Mouse (Mus musculus) gastrocnemius, adult 2 months (tissue): ENCODE results near the gene Spag6l. TPM values are rescaled to one million over a fixed set of nuclear protein-coding genes. Genes with fewer than 3 reads are reported as not detected.
A peak's percentile ranks its signal among the peaks of the same experiment; 100 is the strongest.
"Not testable (repeated sequence)": the region's sequence is repeated elsewhere in the genome, so short reads cannot be mapped to it uniquely, and the experiment has no call there.

Experiments used
- DNase-seq: peaks from one replicate; pipeline ENCODE4 v3.0.0; 2022
- H3K27ac ChIP-seq: fragments of 200-600 bp; 2 replicates; pipeline ENCODE4 v1.8.1; 2022; ENCODE audit warnings: mild to moderate bottlenecking
- H3K4me3 ChIP-seq: fragments of 200-600 bp; 2 replicates; pipeline ENCODE4 v1.8.1; 2022; ENCODE audit warnings: mild to moderate bottlenecking, moderate library complexity
- CTCF ChIP-seq: fragments of 200-600 bp; IDR thresholded peaks from 2 replicates; pipeline ENCODE4 v1.8.1; 2022; ENCODE audit warnings: antibody characterized with exemption, mild to moderate bottlenecking, moderate library complexity
- intact Hi-C: fragments of 180-260 bp; cut with DNase I; formaldehyde crosslinking; loops from one replicate; pipeline ENCODE4 v1.15.1; 2025
- long read RNA-seq, 2 experiments: library from polyadenylated mRNA; stranded (forward); transcript quantifications; one replicate each; pipeline ENCODE4 v2.0.0; 2021
- total RNA-seq, 2 experiments: library from RNA; stranded (reverse); gene quantifications; 2 replicates each; pipeline ENCODE4 v1.2.3; 2021

Spag6l gene
- not detected for total RNA-seq
- long read RNA-seq, experiment 1, result 0 reads
- long read RNA-seq, experiment 2, result 0 reads

- TF ChIP-seq CTCF, result no peak
- DNase-seq, result peak; percentile 24
- Histone ChIP-seq H3K27ac (no peak within 1 kb of the TSS), H3K4me3 (peak within 1 kb of the TSS; percentile 66)
- intact Hi-C loops, result no loop called here
Measured at GRCm38 (mm10) chr16:16828757-16829615, at the start of gene Spag6l. Spag6l (minus strand) TSS chr16:16829456.

GRCm38 (mm10) chr16:16879025-16879424 is 49.8 kb upstream of the Spag6l start:
- H3K27ac ChIP-seq, result no peak overlapping the region
- TF ChIP-seq CTCF, result no peak
- intact Hi-C loops, result no loop called here
- H3K4me3 ChIP-seq, result no peak overlapping the region
- DNase-seq, result no peak

GRCm38 (mm10) chr16:16870617-16871331 is 41.5 kb upstream of the Spag6l start, which contains the start of the genes Top3b and Vpreb1:
Top3b (plus strand) TSS chr16:16870736.
Vpreb1 (minus strand) TSS chr16:16870843.
- H3K4me3 ChIP-seq, result peak within 1 kb of the TSS; percentile 92
- DNase-seq, result peak; percentile 92
- intact Hi-C loops, result no loop called here
- TF ChIP-seq CTCF, result peak; percentile 37; the same call in 1 of the 2 replicates
- peak within 1 kb of the TSS; percentile 95 for H3K27ac ChIP-seq

- no peak for DNase-seq
- intact Hi-C loops, result no loop called here
- TF ChIP-seq CTCF, result no peak
Measured at GRCm38 (mm10) chr16:16870241-16870616, 41.0 kb upstream of the Spag6l start.

GRCm38 (mm10) chr16:16865696-16866561 is 36.7 kb upstream of the Spag6l start:
- intact Hi-C loops, result no loop called here
- no peak for DNase-seq
- no peak overlapping the region for H3K4me3 ChIP-seq
- TF ChIP-seq CTCF, result no peak
- peak overlapping the region; percentile 56 for H3K27ac ChIP-seq

More at GRCm38 (mm10) chr16:16870241-16870616, 41.0 kb upstream of the Spag6l start:
- peak overlapping the region; percentile 95 for H3K27ac ChIP-seq
- peak overlapping the region; percentile 92 for H3K4me3 ChIP-seq

- no peak for DNase-seq
- intact Hi-C loops, result no loop called here
- H3K4me3 ChIP-seq, result no peak overlapping the region
- no peak for TF ChIP-seq CTCF
- peak overlapping the region; percentile 12; the same call in 1 of the 2 replicates for H3K27ac ChIP-seq
Measured at GRCm38 (mm10) chr16:16865217-16865616, 36.0 kb upstream of the Spag6l start.

- H3K27ac ChIP-seq, result no peak within 1 kb of the TSS
- DNase-seq, result no peak
- no peak within 1 kb of the TSS for H3K4me3 ChIP-seq
- intact Hi-C loops, result no loop called here
- TF ChIP-seq CTCF, result no peak
Measured at GRCm38 (mm10) chr16:16863978-16864377, 34.7 kb upstream of the Spag6l start, which contains the start of gene Igll1. Igll1 (minus strand) TSS chr16:16863985.

- TF ChIP-seq CTCF, result no peak
- Histone ChIP-seq H3K4me3 (no peak overlapping the region), H3K27ac (no peak overlapping the region)
- intact Hi-C loops, result no loop called here
- no peak for DNase-seq
Measured at GRCm38 (mm10) chr16:16862288-16862687, 33.0 kb upstream of the Spag6l start.

GRCm38 (mm10) chr16:16856731-16857476 is 27.6 kb upstream of the Spag6l start:
- intact Hi-C loops, result loop anchor here (5.0 kb wide), 1 partner anchor 55 kb away; no protein-coding TSS in a partner anchor
- H3K27ac ChIP-seq, result no peak overlapping the region
- no peak for TF ChIP-seq CTCF
- DNase-seq, result no peak
- no peak overlapping the region for H3K4me3 ChIP-seq

- intact Hi-C loops, result loop anchor here (5.0 kb wide), 1 partner anchor 56 kb away; no protein-coding TSS in a partner anchor
- not testable (repeated sequence) for H3K4me3 ChIP-seq, DNase-seq, H3K27ac ChIP-seq
Measured at GRCm38 (mm10) chr16:16856054-16856453, 26.8 kb upstream of the Spag6l start.

GRCm38 (mm10) chr16:16855541-16855940 is 26.3 kb upstream of the Spag6l start:
- no peak for DNase-seq
- intact Hi-C loops, result loop anchor here (5.0 kb wide), 1 partner anchor 57 kb away; no protein-coding TSS in a partner anchor
- TF ChIP-seq CTCF, result no peak
- H3K27ac ChIP-seq, result no peak overlapping the region; the same call in 1 of the 2 replicates
- H3K4me3 ChIP-seq, result no peak overlapping the region
